Mouse (Mus musculus) erythroid progenitor cell, adult 5-6 weeks (primary cell): ENCODE results near the gene Alox12b. TPM values are rescaled to one million over a fixed set of nuclear protein-coding genes. Genes with fewer than 3 reads are reported as not detected.

Experiments
- total RNA-seq, 2 experiments: library from RNA; stranded (forward) in 1 of 2; stranded (reverse) in 1 of 2; fragments of 150-400 nt in 1 of 2; fragments of 186-747, 209-891 nt in 1 of 2; gene quantifications; 2 replicates each; pipeline versions ENCODE4 v1.2.3 to v1.2.4; 2015 to 2017; ENCODE audit warnings: low replicate concordance in 2 of 2

The Alox12b gene
- total RNA-seq, 2 experiments from 2014 or later = not detected

Other genes with a start within 250 kb of the Alox12b start
- gene Odf4, start 229.9 kb upstream of the Alox12b start, total RNA-seq (2015; ENCODE audit: low replicate concordance) = not detected in 2 replicates
- not detected in 2 replicates for gene Odf4, start 229.9 kb upstream of the Alox12b start, total RNA-seq (2017; ENCODE audit: low replicate concordance)
- not detected in 2 replicates for gene Arhgef15, start 199.5 kb upstream of the Alox12b start, total RNA-seq (2015; ENCODE audit: low replicate concordance)
- not detected in 2 replicates for gene Arhgef15, start 199.5 kb upstream of the Alox12b start, total RNA-seq (2017; ENCODE audit: low replicate concordance)
- 3.8 TPM in 1 of 2 replicates, not detected in the other for gene Slc25a35, start 188.9 kb upstream of the Alox12b start, total RNA-seq (2015; ENCODE audit: low replicate concordance)
- 0.26 TPM in 1 of 2 replicates, not detected in the other for gene Slc25a35, start 188.9 kb upstream of the Alox12b start, total RNA-seq (2017; ENCODE audit: low replicate concordance)
- 6.8 and 13.4 TPM in 2 replicates for gene Rangrf, start 181.8 kb upstream of the Alox12b start, total RNA-seq (2015; ENCODE audit: low replicate concordance)
- 2.7 TPM in 2 replicates for gene Rangrf, start 181.8 kb upstream of the Alox12b start, total RNA-seq (2017; ENCODE audit: low replicate concordance)
- 11.7 and 15.1 TPM in 2 replicates for gene Pfas, start 148.5 kb upstream of the Alox12b start, total RNA-seq (2015; ENCODE audit: low replicate concordance)
- 16.1 and 23.4 TPM in 2 replicates for gene Pfas, start 148.5 kb upstream of the Alox12b start, total RNA-seq (2017; ENCODE audit: low replicate concordance)
- 36.0 and 54.5 TPM in 2 replicates for gene Ctc1, start 141.1 kb upstream of the Alox12b start, total RNA-seq (2015; ENCODE audit: low replicate concordance)
- 16.7 and 27.1 TPM in 2 replicates for gene Ctc1, start 141.1 kb upstream of the Alox12b start, total RNA-seq (2017; ENCODE audit: low replicate concordance)
- 328 and 403 TPM in 2 replicates for gene Aurkb, start 111.3 kb upstream of the Alox12b start, total RNA-seq (2015; ENCODE audit: low replicate concordance)
- gene Aurkb, start 111.3 kb upstream of the Alox12b start, total RNA-seq (2017; ENCODE audit: low replicate concordance) = 422 and 478 TPM in 2 replicates
- 2.9 and 4.7 TPM in 2 replicates for gene Borcs6, start 97.3 kb upstream of the Alox12b start, total RNA-seq (2015; ENCODE audit: low replicate concordance)
- 2.2 and 3.1 TPM in 2 replicates for gene Borcs6, start 97.3 kb upstream of the Alox12b start, total RNA-seq (2017; ENCODE audit: low replicate concordance)
- gene Tmem107, start 86.2 kb upstream of the Alox12b start, total RNA-seq (2015; ENCODE audit: low replicate concordance) = 21.6 and 27.7 TPM in 2 replicates
- gene Tmem107, start 86.2 kb upstream of the Alox12b start, total RNA-seq (2017; ENCODE audit: low replicate concordance) = 12.5 and 12.6 TPM in 2 replicates
- gene Vamp2, start 68.5 kb upstream of the Alox12b start, total RNA-seq (2015; ENCODE audit: low replicate concordance) = 94.1 and 114 TPM in 2 replicates
- 18.2 and 31.1 TPM in 2 replicates for gene Vamp2, start 68.5 kb upstream of the Alox12b start, total RNA-seq (2017; ENCODE audit: low replicate concordance)
- 3.4 and 3.6 TPM in 2 replicates for gene Per1, start 61.8 kb upstream of the Alox12b start, total RNA-seq (2015; ENCODE audit: low replicate concordance)
- 3.3 and 7.6 TPM in 2 replicates for gene Per1, start 61.8 kb upstream of the Alox12b start, total RNA-seq (2017; ENCODE audit: low replicate concordance)
- not detected in 2 replicates for gene Hes7, start 36.6 kb upstream of the Alox12b start, total RNA-seq (2015; ENCODE audit: low replicate concordance)
- gene Hes7, start 36.6 kb upstream of the Alox12b start, total RNA-seq (2017; ENCODE audit: low replicate concordance) = not detected in 2 replicates
- not detected in 2 replicates for gene 9130213A22Rik, start 34.4 kb upstream of the Alox12b start, total RNA-seq (2015; ENCODE audit: low replicate concordance)
- not detected in 2 replicates for gene 9130213A22Rik, start 34.4 kb upstream of the Alox12b start, total RNA-seq (2017; ENCODE audit: low replicate concordance)
- not detected in 2 replicates for gene Aloxe3, start 31.1 kb upstream of the Alox12b start, total RNA-seq (2015; ENCODE audit: low replicate concordance)
- gene Aloxe3, start 31.1 kb upstream of the Alox12b start, total RNA-seq (2017; ENCODE audit: low replicate concordance) = 3.1 TPM in 1 of 2 replicates, not detected in the other
- gene Alox8, start 40.9 kb downstream of the Alox12b start, total RNA-seq (2015; ENCODE audit: low replicate concordance) = not detected in 2 replicates
- not detected in 2 replicates for gene Alox8, start 40.9 kb downstream of the Alox12b start, total RNA-seq (2017; ENCODE audit: low replicate concordance)
- gene Gucy2e, start 80.0 kb downstream of the Alox12b start, total RNA-seq (2015; ENCODE audit: low replicate concordance) = 0.36 TPM in 1 of 2 replicates, not detected in the other
- gene Gucy2e, start 80.0 kb downstream of the Alox12b start, total RNA-seq (2017; ENCODE audit: low replicate concordance) = not detected in 2 replicates
- gene Cntrob, start 166.8 kb downstream of the Alox12b start, total RNA-seq (2015; ENCODE audit: low replicate concordance) = 107 and 135 TPM in 2 replicates
- 77.5 and 113 TPM in 2 replicates for gene Cntrob, start 166.8 kb downstream of the Alox12b start, total RNA-seq (2017; ENCODE audit: low replicate concordance)
- gene Trappc1, start 167.0 kb downstream of the Alox12b start, total RNA-seq (2015; ENCODE audit: low replicate concordance) = 101 and 143 TPM in 2 replicates
- 48.5 and 72.5 TPM in 2 replicates for gene Trappc1, start 167.0 kb downstream of the Alox12b start, total RNA-seq (2017; ENCODE audit: low replicate concordance)
- gene Kcnab3, start 169.3 kb downstream of the Alox12b start, total RNA-seq (2015; ENCODE audit: low replicate concordance) = not detected in 2 replicates
- gene Kcnab3, start 169.3 kb downstream of the Alox12b start, total RNA-seq (2017; ENCODE audit: low replicate concordance) = not detected in 2 replicates
- 1.7 and 8.3 TPM in 2 replicates for gene Rnf227, start 183.5 kb downstream of the Alox12b start, total RNA-seq (2015; ENCODE audit: low replicate concordance)
- 3.9 and 6.5 TPM in 2 replicates for gene Rnf227, start 183.5 kb downstream of the Alox12b start, total RNA-seq (2017; ENCODE audit: low replicate concordance)
- gene Chd3, start 212.4 kb downstream of the Alox12b start, total RNA-seq (2015; ENCODE audit: low replicate concordance) = 21.0 and 33.2 TPM in 2 replicates
- gene Chd3, start 212.4 kb downstream of the Alox12b start, total RNA-seq (2017; ENCODE audit: low replicate concordance) = 18.9 and 19.5 TPM in 2 replicates
- gene Naa38, start 238.5 kb downstream of the Alox12b start, total RNA-seq (2015; ENCODE audit: low replicate concordance) = 26.8 and 31.7 TPM in 2 replicates
- 21.6 and 21.9 TPM in 2 replicates for gene Naa38, start 238.5 kb downstream of the Alox12b start, total RNA-seq (2017; ENCODE audit: low replicate concordance)
- 8.3 and 11.7 TPM in 2 replicates for gene Cyb5d1, start 238.6 kb downstream of the Alox12b start, total RNA-seq (2015; ENCODE audit: low replicate concordance)
- 25.7 and 32.5 TPM in 2 replicates for gene Cyb5d1, start 238.6 kb downstream of the Alox12b start, total RNA-seq (2017; ENCODE audit: low replicate concordance)
- not detected in 2 replicates for gene Tmem88, start 241.2 kb downstream of the Alox12b start, total RNA-seq (2015; ENCODE audit: low replicate concordance)
- gene Tmem88, start 241.2 kb downstream of the Alox12b start, total RNA-seq (2017; ENCODE audit: low replicate concordance) = not detected in 2 replicates